Mouse (Mus musculus) small intestine, adult 2 months (tissue): ENCODE data around the gene Aoc2. TPM values are rescaled to one million over a fixed set of nuclear protein-coding genes. Genes with fewer than 3 reads are reported as not detected.

Experiments
- H3K27ac ChIP-seq: fragments of 200-500 bp; 2 replicates; pipeline ENCODE4 v1.5.1; 2012; ENCODE audit warnings: low read depth, low read length, control low read depth, inconsistent platforms; ENCODE audit not compliant: insufficient read depth
- H3K27me3 ChIP-seq: fragments of 200-500 bp; 2 replicates; pipeline ENCODE4 v1.6.1; 2012; ENCODE audit warnings: mild to moderate bottlenecking, moderate library complexity, low read length, inconsistent platforms; ENCODE audit not compliant: control insufficient read depth, insufficient read depth
- H3K36me3 ChIP-seq: fragments of 200-500 bp; 2 replicates; pipeline ENCODE4 v1.6.1; 2012; ENCODE audit warnings: mild to moderate bottlenecking, low read length, control low read depth, inconsistent platforms; ENCODE audit not compliant: control insufficient read depth, insufficient read depth
- H3K4me1 ChIP-seq: fragments of 200-500 bp; 2 replicates; pipeline ENCODE4 v1.6.1; 2012; ENCODE audit warnings: low read length, inconsistent platforms, mixed read lengths; ENCODE audit not compliant: control insufficient read depth, insufficient read depth, insufficient read length
- H3K4me3 ChIP-seq: fragments of 200-500 bp; 2 replicates; pipeline ENCODE4 v1.5.1; 2012; ENCODE audit warnings: low read depth, mild to moderate bottlenecking, control low read depth, inconsistent platforms, low read length, moderate library complexity
- CTCF ChIP-seq: fragments of 200-500 bp; IDR thresholded peaks from 2 replicates; pipeline ENCODE4 v1.5.1; 2012; ENCODE audit warnings: low read depth, mild to moderate bottlenecking, control low read depth, inconsistent platforms, low read length, moderate library complexity, mixed read lengths; ENCODE audit not compliant: insufficient replicate concordance, insufficient read length; ENCODE audit errors: extremely low read depth
- POLR2A ChIP-seq: fragments of 200-500 bp; IDR thresholded peaks from 2 replicates; pipeline ENCODE4 v1.6.1; 2012; ENCODE audit warnings: low read depth, mild to moderate bottlenecking, control low read depth, inconsistent platforms, low read length, moderate library complexity
- WGBS: fragments of 180-500 bp; shearing (Covaris S2); methylation state at CpG from one replicate; pipeline ENCODE4 v1.1.7; 2018; 5-methylcytosine and 5-hydroxymethylcytosine counted together
- polyA plus RNA-seq: library from polyadenylated mRNA; depleted of rRNA; stranded (reverse); fragments of >200 nt; gene quantifications from 2 replicates; pipeline ENCODE4 v1.2.3, GENCODE M21; 2012

Gene Aoc2
- polyA plus RNA-seq, 1 experiment = 5.9 TPM

DNA sequence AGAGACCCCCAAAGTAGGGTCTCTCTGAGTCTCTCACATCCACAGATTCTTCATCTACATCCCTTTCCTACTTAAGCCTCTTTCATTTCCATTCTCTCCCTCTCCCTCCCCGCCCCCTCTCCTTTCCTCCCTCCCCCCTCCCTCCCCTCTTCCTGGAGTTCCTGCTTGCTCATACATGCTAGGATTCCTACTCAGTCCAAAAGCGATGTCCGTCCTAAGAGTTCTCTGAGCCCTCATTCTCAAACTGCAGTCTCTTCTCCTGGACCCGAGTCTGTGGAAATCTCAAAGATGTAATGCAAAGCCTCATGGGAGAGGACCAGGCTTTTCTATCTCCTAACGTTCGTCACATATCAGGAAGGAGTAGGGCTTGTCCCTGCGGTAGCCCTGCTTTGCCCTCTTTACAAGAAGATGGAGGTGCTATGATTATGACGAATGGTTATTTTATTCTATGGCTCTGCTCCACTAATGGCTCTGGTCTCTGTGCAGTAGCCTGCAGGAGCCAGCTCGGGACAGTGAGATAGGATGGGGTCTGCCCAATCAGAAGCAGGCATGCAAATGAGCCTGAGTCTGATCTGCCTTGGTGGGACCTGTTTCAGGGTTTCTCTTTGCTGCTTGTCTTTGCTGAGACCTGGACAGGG lies 13.4 kb downstream of the Aoc2 start:
- no peaks in the 10 kb centered on the region for H3K27me3 ChIP-seq
- no peak overlapping the region for H3K27ac ChIP-seq
- peaks cover 2% of the 10 kb centered on the region; the same call in 1 of the 2 replicates for H3K4me1 ChIP-seq
- H3K4me3 ChIP-seq = no peak overlapping the region
- TF ChIP-seq CTCF (no peak), POLR2A (no peak)
- WGBS = 5% methylated on average over 9 of the region's 9 CpGs
- no peaks in the 10 kb centered on the region for H3K36me3 ChIP-seq

DNA sequence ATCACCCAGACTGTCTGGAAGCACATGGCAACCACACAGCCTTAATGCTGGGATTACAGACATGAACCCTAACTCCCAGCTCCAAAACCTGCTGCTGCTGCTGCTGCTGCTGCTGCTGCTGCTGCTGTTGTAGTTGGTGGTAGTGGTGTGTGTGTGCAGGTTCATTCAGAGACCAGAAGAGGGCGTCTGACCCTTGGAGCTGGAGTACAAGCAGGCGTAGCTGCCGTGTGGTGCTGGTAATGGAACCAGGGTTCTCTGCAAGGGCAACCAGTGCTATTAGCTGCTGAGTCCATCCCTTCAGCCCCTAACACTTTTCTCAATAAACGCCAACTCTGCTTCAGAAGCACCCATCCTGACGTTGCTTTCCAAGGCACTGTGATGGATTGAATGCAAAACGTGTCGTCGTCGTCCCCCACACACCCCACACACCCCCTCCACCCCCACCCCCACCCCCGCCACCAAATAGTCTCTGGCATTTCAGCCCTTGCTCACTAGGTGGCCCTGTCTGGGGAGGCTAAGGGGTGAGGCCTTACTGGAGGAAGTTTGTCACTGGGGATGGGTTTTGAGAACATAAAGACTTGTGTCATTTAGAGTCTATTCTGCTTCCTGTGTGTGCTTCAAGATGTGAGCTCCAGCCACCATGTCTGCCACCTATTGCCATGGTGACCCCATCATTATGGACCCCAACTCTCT lies 22.4 kb downstream of the Aoc2 start:
- H3K4me1 ChIP-seq = peaks cover 9% of the 10 kb centered on the region
- 77% methylated on average over 10 of the region's 10 CpGs for WGBS
- TF ChIP-seq POLR2A (no peak), CTCF (no peak)
- no peaks in the 10 kb centered on the region for H3K36me3 ChIP-seq
- no peak overlapping the region for H3K27ac ChIP-seq
- no peak overlapping the region for H3K4me3 ChIP-seq
- no peaks in the 10 kb centered on the region for H3K27me3 ChIP-seq

DNA sequence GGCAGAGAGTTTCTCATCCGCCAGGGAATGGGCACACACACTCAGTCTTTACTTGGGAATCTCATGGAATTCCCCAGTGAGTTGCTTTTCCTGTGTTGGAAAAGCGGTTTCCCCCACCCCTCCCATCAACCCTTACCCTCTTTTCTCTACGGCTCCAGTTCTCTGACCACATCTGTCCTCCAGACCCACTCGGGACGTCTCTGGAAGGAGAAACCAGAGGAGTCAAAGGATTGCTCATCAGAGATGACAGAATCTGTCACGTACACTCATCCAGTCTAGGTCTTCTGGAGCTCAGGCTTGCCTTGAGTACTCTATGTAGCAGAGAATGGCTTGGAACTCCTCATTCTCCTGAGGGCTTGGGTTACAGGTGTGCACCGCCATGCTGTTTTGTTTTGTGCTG lies 23.9 kb downstream of the Aoc2 start:
- Histone ChIP-seq H3K36me3 (no peaks in the 10 kb centered on the region), H3K4me1 (peaks cover 10% of the 10 kb centered on the region), H3K27ac (no peak overlapping the region), H3K27me3 (no peaks in the 10 kb centered on the region), H3K4me3 (no peak overlapping the region)
- TF ChIP-seq CTCF = no peak
- no peak for TF ChIP-seq POLR2A
- WGBS = 84% methylated on average over 7 of the region's 7 CpGs

GRCm38 (mm10) chr11:101349216-101349615 lies 24.4 kb downstream of the Aoc2 start:
- Histone ChIP-seq H3K4me3 (no peak overlapping the region), H3K36me3 (no peaks in the 10 kb centered on the region), H3K4me1 (peaks cover 10% of the 10 kb centered on the region), H3K27ac (no peak overlapping the region), H3K27me3 (no peaks in the 10 kb centered on the region)
- TF ChIP-seq POLR2A (no peak), CTCF (no peak)
- WGBS = 69% methylated on average over 3 of the region's 3 CpGs

GRCm38 (mm10) chr11:101351100-101351720 lies 26.3 kb downstream of the Aoc2 start:
- Histone ChIP-seq H3K27me3 (no peaks in the 10 kb centered on the region), H3K36me3 (no peaks in the 10 kb centered on the region), H3K4me1 (peaks cover 17% of the 10 kb centered on the region), H3K27ac (peak overlapping the region; percentile 78), H3K4me3 (no peak overlapping the region)
- TF ChIP-seq POLR2A = no peak
- no peak for TF ChIP-seq CTCF
- 26% methylated on average over 11 of the region's 11 CpGs for WGBS

- Histone ChIP-seq H3K4me1 (peaks cover 18% of the 10 kb centered on the region), H3K36me3 (no peaks in the 10 kb centered on the region), H3K27ac (peak overlapping the region; percentile 78), H3K4me3 (no peak overlapping the region), H3K27me3 (no peaks in the 10 kb centered on the region)
- TF ChIP-seq CTCF (no peak), POLR2A (no peak)
- 25% methylated on average over 3 of the region's 3 CpGs for WGBS
These were observed 26.9 kb downstream of the Aoc2 start for GRCm38 (mm10) chr11:101351721-101352111.

GRCm38 (mm10) chr11:101353436-101353835 lies 28.6 kb downstream of the Aoc2 start:
- Histone ChIP-seq H3K4me1 (peaks cover 18% of the 10 kb centered on the region), H3K4me3 (no peak overlapping the region), H3K27ac (no peak overlapping the region), H3K36me3 (no peaks in the 10 kb centered on the region), H3K27me3 (no peaks in the 10 kb centered on the region)
- TF ChIP-seq POLR2A (no peak), CTCF (no peak)
- 83% methylated on average over 12 of the region's 12 CpGs for WGBS
